Mouse (Mus musculus) urinary bladder, postnatal 0 days (tissue): Measurements from ENCODE around the gene Kcnc4. TPM values are rescaled to one million over a fixed set of nuclear protein-coding genes. Genes with fewer than 3 reads are reported as not detected.

Experiments used
- polyA plus RNA-seq: library from polyadenylated mRNA; unstranded; fragments of >200 nt; fragmentation: Nextera tagmentation; extraction: Ambion mirVana; gene quantifications from 2 replicates; pipeline ENCODE4 v1.2.1, GENCODE M21; 2015

Kcnc4 gene
- 0.10 TPM in 1 of 2 replicates, not detected in the other for polyA plus RNA-seq

GRCm38 (mm10) chr3:107459196-107459772 lies at the start of gene Kcnc4:
Kcnc4 (minus strand) TSS chr3:107459552.

Other genes starting within 250 kb of the Kcnc4 start
- gene Cym, start 237.8 kb downstream of the Kcnc4 start, polyA plus RNA-seq: 5.4 and 7.9 TPM in 2 replicates
- not detected in 2 replicates for gene A630076J17Rik, start 228.9 kb downstream of the Kcnc4 start, polyA plus RNA-seq
- not detected in 2 replicates for gene Prok1, start 219.8 kb downstream of the Kcnc4 start, polyA plus RNA-seq
- gene Lamtor5, start 180.7 kb downstream of the Kcnc4 start, polyA plus RNA-seq: 179 and 209 TPM in 2 replicates
- gene Slc16a4, start 168.3 kb downstream of the Kcnc4 start, polyA plus RNA-seq: 4.0 and 7.2 TPM in 2 replicates
- 6.3 and 7.5 TPM in 2 replicates for gene Rbm15, start 125.9 kb downstream of the Kcnc4 start, polyA plus RNA-seq
- gene Slc6a17, start 58.5 kb upstream of the Kcnc4 start, polyA plus RNA-seq: 4.1 and 4.4 TPM in 2 replicates
- gene Ubl4b, start 95.5 kb upstream of the Kcnc4 start, polyA plus RNA-seq: not detected in 2 replicates
- gene Alx3, start 135.5 kb upstream of the Kcnc4 start, polyA plus RNA-seq: not detected in 2 replicates
- gene Gm10961, start 171.8 kb upstream of the Kcnc4 start, polyA plus RNA-seq: not detected in 2 replicates
- 18.0 and 18.3 TPM in 2 replicates for gene Strip1, start 172.1 kb upstream of the Kcnc4 start, polyA plus RNA-seq
- gene Ahcyl1, start 237.0 kb upstream of the Kcnc4 start, polyA plus RNA-seq: 39.2 and 41.9 TPM in 2 replicates